Mouse (Mus musculus) liver, embryonic 14.5 days (tissue): ENCODE measurements around the gene Hoxc10. TPM values are rescaled to one million over a fixed set of nuclear protein-coding genes. Genes with fewer than 3 reads are reported as not detected.

ENCODE experiments used
- ATAC-seq: fragments of 200-750 bp; cut with Nextera tagmentation; 2 replicates; pipeline ENCODE4 v1.8.0; 2017; ENCODE audit warnings: moderate number of reproducible peaks, mild to moderate bottlenecking, moderate library complexity; ENCODE audit not compliant: insufficient read depth
- DNase-seq, 3 experiments: peaks; one replicate each; pipeline ENCODE4 v3.0.0-alpha.2; 2012 to 2013; ENCODE audit warnings: low read depth in 3 of 3, low spot score in 3 of 3
- H3K27ac ChIP-seq: fragments of 300-500 bp; sonication (generic); 2 replicates; pipeline ENCODE4 v1.5.1; 2014; ENCODE audit warnings: moderate library complexity, mild to moderate bottlenecking, control low read depth, inconsistent platforms
- H3K27me3 ChIP-seq: fragments of 300-500 bp; sonication (generic); 2 replicates; pipeline ENCODE4 v1.6.1; 2014; ENCODE audit warnings: mild to moderate bottlenecking, low read length, moderate library complexity; ENCODE audit not compliant: control insufficient read depth, insufficient read depth
- H3K36me3 ChIP-seq: fragments of 300-500 bp; sonication (generic); replicated peaks from 2 replicates; pipeline ENCODE4 v1.6.1; 2014; ENCODE audit warnings: low read depth; ENCODE audit not compliant: control insufficient read depth, insufficient read depth
- H3K4me1 ChIP-seq, 2 experiments: fragments of 200-500 bp in 1 of 2; fragments of 300-500 bp in 1 of 2; sonication (generic) in 1 of 2; replicated peaks; 2 replicates each; pipeline ENCODE4 v1.6.1; 2012 to 2014; ENCODE audit warnings: antibody characterized with exemption in 1 of 2, inconsistent platforms in 1 of 2, low read length in 1 of 2; ENCODE audit not compliant: control insufficient read depth in 2 of 2, insufficient read depth in 2 of 2
- H3K4me2 ChIP-seq: fragments of 300-500 bp; sonication (generic); 2 replicates; pipeline ENCODE4 v1.6.1; 2014; ENCODE audit warnings: low read depth, mild to moderate bottlenecking, control low read depth, moderate library complexity
- H3K4me3 ChIP-seq, 2 experiments: fragments of 200-500 bp in 1 of 2; fragments of 300-500 bp in 1 of 2; sonication (generic) in 1 of 2; 2 replicates each; pipeline ENCODE4 v1.5.1; 2012 to 2014; ENCODE audit warnings: low read depth in 2 of 2, low read length in 2 of 2, mild to moderate bottlenecking in 2 of 2, control low read depth in 1 of 2, inconsistent platforms in 1 of 2, moderate library complexity in 1 of 2; ENCODE audit not compliant: insufficient read depth in 1 of 2
- H3K9ac ChIP-seq: fragments of 300-500 bp; sonication (generic); replicated peaks from 2 replicates; pipeline ENCODE4 v1.6.1; 2014; ENCODE audit warnings: mild to moderate bottlenecking, control low read depth, moderate library complexity
- H3K9me3 ChIP-seq: fragments of 300-500 bp; sonication (generic); 2 replicates; pipeline ENCODE4 v1.6.1; 2016; ENCODE audit warnings: low read length, mixed read lengths; ENCODE audit not compliant: control insufficient read depth
- CTCF ChIP-seq: IDR thresholded peaks from 2 replicates; pipeline ENCODE4 v1.5.1; 2016; ENCODE audit warnings: antibody characterized with exemption, low read depth, control low read depth
- EP300 ChIP-seq: IDR thresholded peaks from 2 replicates; pipeline ENCODE4 v1.6.1; 2016; ENCODE audit warnings: antibody characterized with exemption, low read depth
- WGBS: fragments of 180-500 bp; shearing (Covaris S2); extraction: QIAGEN DNeasy Blood & Tissue Kit; methylation state at CpG from one replicate; pipeline ENCODE4 v1.1.7; 2014; ENCODE audit not compliant: insufficient replicate concordance; 5-methylcytosine and 5-hydroxymethylcytosine counted together
- polyA plus RNA-seq, 2 experiments: library from polyadenylated mRNA; depleted of rRNA in 1 of 2; stranded (reverse) in 1 of 2; unstranded in 1 of 2; fragments of >200 nt; fragmentation: Nextera tagmentation in 1 of 2; extraction: Ambion mirVana in 1 of 2; gene quantifications; 2 replicates each; pipeline versions ENCODE4 v1.2.1 to v1.2.3; 2012 to 2014

Gene Hoxc10
- polyA plus RNA-seq, 2 experiments = not detected

GRCm38 (mm10) chr15:102978615-102979515 lies 12.3 kb downstream of the Hoxc10 start:
- Histone ChIP-seq H3K4me3 (no peak overlapping the region), H3K4me2 (no peak overlapping the region), H3K9me3 (no peaks in the 10 kb centered on the region), H3K27me3 (peaks cover 98% of the 10 kb centered on the region), H3K9ac (no peak overlapping the region), H3K4me1 (no peaks in the 10 kb centered on the region), H3K36me3 (no peaks in the 10 kb centered on the region), H3K27ac (no peak overlapping the region)
- 1% methylated on average over 13 of the region's 13 CpGs for WGBS
- TF ChIP-seq CTCF (no peak), EP300 (no peak)
- no peak for DNase-seq
- no peak for ATAC-seq

GRCm38 (mm10) chr15:102979936-102980335 lies 13.3 kb downstream of the Hoxc10 start:
- Histone ChIP-seq H3K4me1 (no peaks in the 10 kb centered on the region), H3K27me3 (peaks cover 97% of the 10 kb centered on the region), H3K9ac (no peak overlapping the region), H3K4me3 (no peak overlapping the region), H3K4me2 (no peak overlapping the region), H3K9me3 (no peaks in the 10 kb centered on the region), H3K27ac (no peak overlapping the region), H3K36me3 (no peaks in the 10 kb centered on the region)
- WGBS = 0% methylated on average over 1 of the region's 1 CpGs
- DNase-seq = no peak
- no peak for TF ChIP-seq CTCF
- TF ChIP-seq EP300 = no peak
- ATAC-seq = no peak

GRCm38 (mm10) chr15:102980352-102980751 lies 13.8 kb downstream of the Hoxc10 start:
- Histone ChIP-seq H3K27ac (no peak overlapping the region), H3K4me3 (no peak overlapping the region), H3K4me1 (no peaks in the 10 kb centered on the region), H3K36me3 (no peaks in the 10 kb centered on the region), H3K27me3 (peaks cover 97% of the 10 kb centered on the region), H3K9ac (no peak overlapping the region), H3K9me3 (no peaks in the 10 kb centered on the region), H3K4me2 (no peak overlapping the region)
- DNase-seq (no peak), ATAC-seq (no peak)
- WGBS = 5% methylated on average over 11 of the region's 11 CpGs
- TF ChIP-seq CTCF (no peak), EP300 (no peak)

DNA sequence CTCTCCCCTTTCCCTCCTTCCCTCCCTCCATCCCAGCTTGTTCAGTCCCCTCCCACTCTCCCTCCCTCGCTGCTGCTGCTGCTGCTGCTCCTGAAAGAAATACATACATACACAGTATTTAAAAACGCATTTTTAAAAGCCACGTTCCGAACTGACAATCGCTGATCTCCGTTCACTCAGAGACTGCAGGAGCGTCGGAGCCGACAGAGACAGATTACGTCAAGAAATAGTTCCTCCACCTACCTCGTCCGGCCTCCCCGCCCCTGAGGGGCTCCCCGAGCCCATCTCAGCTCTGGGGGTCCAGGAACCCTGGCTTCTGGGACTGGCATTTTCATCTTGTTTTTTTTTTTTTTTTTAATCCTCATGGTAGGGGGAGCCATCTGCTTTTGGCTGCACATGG lies 14.3 kb downstream of the Hoxc10 start:
- Histone ChIP-seq H3K27ac (no peak overlapping the region), H3K9ac (no peak overlapping the region), H3K36me3 (no peaks in the 10 kb centered on the region), H3K27me3 (peaks cover 97% of the 10 kb centered on the region), H3K9me3 (no peaks in the 10 kb centered on the region), H3K4me3 (no peak overlapping the region), H3K4me1 (no peaks in the 10 kb centered on the region), H3K4me2 (no peak overlapping the region)
- WGBS = under 1% methylated on average over 14 of the region's 14 CpGs
- TF ChIP-seq EP300 = no peak
- TF ChIP-seq CTCF = no peak
- ATAC-seq = no peak
- no peak for DNase-seq

- TF ChIP-seq CTCF (no peak), EP300 (no peak)
- Histone ChIP-seq H3K4me2 (peak overlapping the region; percentile 34), H3K9ac (no peak overlapping the region), H3K27me3 (peaks cover 97% of the 10 kb centered on the region), H3K4me3 (0 out of 4 replicates have a peak overlapping the region, but pooled peaks of 1 of the 2 experiments have one; percentile 4), H3K27ac (no peak overlapping the region), H3K4me1 (no peaks in the 10 kb centered on the region), H3K36me3 (no peaks in the 10 kb centered on the region), H3K9me3 (no peaks in the 10 kb centered on the region)
- ATAC-seq = no peak
- 1% methylated on average over 88 of the region's 88 CpGs for WGBS
- no peak for DNase-seq
These were observed 15.0 kb downstream of the Hoxc10 start for GRCm38 (mm10) chr15:102981379-102982288.
